Mouse (Mus musculus) 416B (cell line): ENCODE measurements at regions not wholly inside any gene's neighbourhood (a gene's known extent, or its start where the extent isn't known, plus 50 kb on each side); places are given as distances from the start of the nearest gene placed in this dataset.
A peak's percentile ranks its signal among the peaks of the same experiment; 100 is the strongest.

Experiments
- DNase-seq: peaks from one replicate; pipeline ENCODE4 v3.0.0; 2011; ENCODE audit warnings: low read depth

DNA sequence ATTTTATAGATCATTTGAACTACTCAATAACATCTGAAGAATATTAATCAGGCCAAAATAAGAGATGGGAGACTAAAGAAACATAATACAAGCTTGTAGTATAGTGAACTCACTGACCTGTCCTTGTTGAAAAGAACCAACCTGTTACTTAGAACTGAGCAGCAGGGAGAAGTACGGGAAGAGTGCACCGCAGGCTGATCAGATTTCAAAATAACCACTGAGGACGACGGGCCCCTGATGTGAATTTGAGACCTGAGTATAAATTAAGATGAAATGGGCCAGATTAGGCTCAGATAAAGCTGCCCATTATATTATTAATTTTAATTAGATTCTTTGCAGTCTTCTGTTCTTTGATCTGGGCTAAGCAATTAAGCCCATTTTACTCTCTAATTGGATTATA is 391.2 kb upstream of the Tyrp1 start:
- DNase-seq, result no peak

DNA sequence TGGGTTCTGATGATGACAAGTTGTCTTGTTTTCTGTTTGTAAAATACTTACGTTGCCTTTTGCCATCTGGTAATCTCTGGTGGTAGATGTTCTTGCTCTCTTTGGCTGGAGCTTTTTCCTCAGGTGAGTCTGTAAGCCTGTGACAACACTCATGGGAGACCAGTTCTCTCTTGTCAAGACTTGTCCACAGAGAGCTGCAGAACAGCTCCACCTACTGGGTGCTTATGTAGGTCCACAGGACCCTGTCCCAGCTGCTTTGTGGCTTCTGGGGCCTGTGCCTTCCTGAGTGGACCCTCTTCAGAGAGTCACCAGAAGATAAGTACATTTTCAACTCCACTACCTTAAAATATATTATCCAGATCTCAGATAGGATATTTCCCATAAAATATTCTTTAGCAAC is 370.3 kb upstream of the Tyrp1 start:
- peak; percentile 47 for DNase-seq

DNA sequence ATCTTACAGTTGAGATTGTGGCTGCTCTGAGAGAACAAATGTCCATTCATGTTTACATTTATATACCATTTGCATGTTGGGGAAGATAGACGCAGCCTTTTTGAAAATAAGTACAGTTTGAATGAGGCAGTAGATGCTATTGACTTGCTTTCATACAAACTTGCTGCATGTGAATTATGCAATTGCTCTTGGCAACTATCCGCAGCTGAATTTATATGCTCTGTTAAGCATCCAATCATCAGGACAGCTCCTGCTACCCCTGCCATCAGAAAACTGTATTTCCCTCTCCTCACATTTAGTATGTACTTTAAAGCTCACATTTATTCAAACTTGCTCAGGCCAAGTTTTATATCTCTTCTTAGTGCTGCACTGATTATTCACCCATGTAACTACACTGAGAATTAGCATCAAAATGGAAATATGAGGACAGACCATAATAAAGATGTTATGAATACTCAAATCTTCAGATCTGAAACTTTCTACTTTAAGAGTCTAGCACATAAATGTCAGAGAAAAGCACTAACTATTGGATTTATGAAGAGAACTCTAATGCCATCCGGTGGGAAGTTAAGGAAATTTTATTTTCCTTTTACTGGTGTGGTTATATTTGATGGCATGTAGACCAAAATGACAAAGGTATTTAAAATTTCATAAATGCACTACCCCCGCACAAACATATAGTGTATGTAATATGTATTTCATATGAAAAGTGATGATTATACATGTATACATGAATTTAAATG is 358.0 kb upstream of the Tyrp1 start:
- no peak for DNase-seq

DNA sequence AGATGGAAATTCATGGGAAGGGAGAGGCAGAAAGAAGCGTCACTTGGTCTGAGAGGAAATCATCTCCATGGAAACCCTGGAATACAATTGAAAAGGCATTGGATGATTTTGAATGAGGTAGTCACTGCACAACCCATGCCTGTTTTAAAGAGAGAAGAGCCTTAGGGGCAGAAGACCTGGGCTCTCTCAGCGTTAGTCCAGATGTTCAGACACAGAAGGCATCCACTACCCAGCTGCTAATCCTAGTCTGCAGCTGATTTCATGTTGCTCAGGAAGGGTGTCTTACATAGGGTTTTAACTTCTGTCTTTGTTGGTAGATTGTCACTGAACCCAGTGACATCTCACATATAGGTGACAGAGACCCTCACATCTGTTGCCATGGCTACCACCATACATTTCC is 318.8 kb upstream of the Tyrp1 start:
- no peak for DNase-seq

DNA sequence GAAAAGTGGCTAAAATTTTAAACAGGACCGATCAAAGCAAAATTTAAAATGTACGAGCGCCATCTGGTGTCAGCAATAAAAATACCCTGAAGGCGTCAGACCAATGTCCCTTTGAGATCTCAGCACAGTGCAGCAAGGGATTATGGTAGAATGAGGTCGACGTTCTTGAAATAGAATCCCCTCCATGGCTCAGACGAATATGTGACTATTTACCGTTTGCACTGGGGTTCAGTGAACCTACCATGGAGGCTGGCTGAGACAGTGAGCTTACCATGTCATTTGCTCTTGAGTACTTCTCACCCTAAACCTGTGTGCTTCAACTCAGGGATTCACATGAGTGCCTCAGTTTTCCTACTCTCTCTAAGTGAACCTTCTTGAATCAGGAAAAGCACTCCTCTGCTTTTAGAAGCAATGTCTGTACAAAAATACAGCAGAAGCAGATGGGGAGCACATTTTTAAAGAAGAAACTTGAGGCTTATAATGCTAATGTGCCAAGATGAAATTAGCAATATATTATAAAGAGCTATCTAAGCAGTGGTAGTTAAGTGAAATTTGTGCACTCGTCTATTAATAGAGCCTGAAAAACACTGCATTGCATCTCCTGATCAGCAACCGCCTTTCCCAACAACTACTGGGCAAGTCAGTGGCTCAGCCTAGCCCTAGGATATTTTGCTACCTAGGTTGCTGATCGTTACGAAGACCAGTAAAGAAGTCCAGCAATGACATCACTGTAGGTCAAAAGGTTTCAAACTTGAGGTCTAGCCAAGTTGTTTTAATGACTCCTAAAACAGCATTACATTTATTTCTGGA is 316.2 kb upstream of the Tyrp1 start:
- DNase-seq, result peak; percentile 40

DNA sequence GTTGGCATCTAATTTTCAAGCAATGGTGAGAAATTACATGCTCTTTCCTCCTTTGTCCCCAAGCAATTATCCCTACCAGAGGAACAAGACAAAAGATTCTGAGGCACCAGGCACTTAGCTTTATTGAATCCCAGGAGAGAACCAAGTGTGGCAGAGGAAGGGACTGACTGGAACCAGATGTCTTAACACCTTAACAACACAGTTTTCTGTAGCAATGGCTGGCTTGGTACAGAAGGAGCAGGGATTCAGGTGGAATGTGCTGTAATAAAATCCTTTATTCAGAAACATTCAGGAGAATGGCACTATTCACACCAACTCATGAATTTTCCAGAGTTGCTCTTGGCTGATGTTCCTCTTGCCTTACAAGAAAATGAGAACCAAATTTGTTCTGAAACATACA is 315.3 kb upstream of the Tyrp1 start:
- DNase-seq, result no peak

DNA sequence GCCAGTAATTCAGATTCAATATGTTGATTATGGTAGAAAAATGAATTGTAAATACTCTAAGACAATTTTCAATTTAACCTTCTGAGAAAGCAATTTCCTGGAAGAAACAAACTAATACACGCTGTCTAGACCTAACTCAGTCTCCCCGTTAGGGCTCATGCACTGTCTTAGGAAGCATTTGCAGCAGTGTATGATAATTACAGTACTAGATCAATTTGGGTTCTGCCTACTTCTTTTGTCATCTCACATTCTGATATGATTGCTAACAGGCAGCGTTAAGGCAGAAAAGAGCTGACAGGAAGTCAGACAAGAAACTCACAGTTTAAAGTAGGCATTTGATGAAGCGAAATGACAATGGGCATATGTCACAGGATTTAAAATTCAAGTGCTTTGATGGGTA is 294.1 kb upstream of the Tyrp1 start:
- DNase-seq, result no peak

DNA sequence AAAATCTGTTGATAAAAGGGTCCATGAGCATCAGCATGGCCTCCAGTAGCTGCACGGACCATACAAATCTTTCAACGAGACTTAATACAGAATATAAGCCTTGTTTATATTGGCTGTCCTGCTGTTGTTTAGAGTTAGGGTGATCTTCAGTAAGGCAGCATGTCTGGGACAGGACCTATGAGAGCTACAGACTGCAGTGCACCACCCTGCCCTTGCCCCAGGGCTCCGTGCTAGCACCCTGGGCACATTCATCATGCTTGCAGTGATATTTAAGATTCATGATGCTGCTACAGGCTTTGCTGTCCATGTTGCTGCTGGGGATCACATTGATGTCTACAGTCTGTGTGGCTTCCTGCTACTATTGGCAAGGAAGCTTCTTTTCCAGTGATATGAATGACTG is 288.8 kb upstream of the Tyrp1 start:
- DNase-seq, result no peak

DNA sequence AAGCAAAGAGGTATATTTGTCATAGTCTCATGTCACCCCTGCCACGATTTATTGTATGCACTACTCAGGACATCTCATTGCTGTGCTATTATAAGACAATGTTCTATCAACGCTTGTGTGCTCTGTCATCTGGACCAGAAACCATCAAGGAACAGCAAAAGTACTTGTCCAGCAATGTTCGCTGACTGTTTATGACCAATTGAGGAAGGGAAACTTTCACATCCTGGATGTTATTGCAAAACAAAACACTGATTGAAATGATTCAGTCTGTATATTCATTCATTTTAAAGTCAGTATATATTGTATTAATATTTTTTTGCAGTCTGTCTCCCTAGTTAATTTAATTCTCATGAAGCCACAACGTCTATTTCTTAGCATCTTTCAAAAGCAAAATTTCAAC is 244.5 kb upstream of the Tyrp1 start:
- no peak for DNase-seq

DNA sequence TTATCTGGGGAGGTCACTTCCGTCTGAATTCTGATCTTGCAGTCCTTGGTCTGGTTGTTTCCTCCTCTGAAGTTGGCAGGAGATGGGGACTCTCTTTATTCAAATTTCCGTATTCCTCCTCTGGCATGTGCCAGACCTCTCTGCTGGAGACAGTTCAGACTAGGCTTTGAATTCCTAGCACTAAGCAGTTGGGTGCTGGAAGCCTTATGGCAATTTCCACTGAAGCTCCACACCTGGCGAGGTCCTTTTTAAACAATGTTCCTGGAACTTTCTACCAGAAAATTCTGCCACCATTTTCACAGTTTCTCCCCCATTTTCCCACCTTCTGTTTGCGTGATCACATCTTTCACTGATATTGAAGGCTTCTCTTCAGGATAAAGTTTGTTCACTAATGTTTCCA is 205.7 kb upstream of the Tyrp1 start:
- no peak for DNase-seq

DNA sequence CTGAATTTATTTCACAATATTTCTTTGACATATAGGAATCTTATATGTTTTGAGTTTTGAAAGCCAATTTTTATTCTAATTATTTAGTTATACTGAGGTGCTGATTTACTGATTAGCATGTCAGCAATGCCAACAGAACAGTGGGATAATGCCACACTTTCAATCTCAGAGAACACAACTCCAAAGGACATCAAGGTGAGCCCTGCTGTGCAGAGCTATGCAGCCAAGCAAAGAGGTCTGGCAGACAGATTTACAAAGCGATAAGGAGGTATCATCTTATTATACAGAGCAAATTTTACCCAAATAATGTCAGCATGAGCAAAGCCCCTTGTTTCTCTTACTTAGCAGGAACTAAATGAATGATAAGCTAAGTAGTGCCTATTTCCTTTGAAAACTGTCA is 204.7 kb upstream of the Tyrp1 start:
- no peak for DNase-seq

DNA sequence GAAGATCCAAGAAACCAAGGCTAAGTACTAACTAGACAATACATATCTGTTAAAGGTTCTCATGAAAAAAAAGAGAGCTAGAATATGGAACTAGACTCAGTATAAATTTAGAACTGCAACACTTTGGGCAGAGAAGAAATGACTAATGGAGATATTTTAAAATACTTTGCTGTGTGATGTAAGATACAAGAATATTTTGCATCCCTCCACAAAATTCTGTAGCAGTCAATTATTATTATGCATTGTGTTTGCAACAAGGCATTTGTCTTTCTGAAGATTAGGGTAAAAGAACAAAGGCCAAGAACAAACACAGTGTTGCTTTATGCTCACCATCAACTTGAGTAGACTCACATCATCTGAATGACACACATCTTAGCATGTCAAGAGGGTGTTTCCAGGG is 203.7 kb upstream of the Tyrp1 start:
- no peak for DNase-seq

DNA sequence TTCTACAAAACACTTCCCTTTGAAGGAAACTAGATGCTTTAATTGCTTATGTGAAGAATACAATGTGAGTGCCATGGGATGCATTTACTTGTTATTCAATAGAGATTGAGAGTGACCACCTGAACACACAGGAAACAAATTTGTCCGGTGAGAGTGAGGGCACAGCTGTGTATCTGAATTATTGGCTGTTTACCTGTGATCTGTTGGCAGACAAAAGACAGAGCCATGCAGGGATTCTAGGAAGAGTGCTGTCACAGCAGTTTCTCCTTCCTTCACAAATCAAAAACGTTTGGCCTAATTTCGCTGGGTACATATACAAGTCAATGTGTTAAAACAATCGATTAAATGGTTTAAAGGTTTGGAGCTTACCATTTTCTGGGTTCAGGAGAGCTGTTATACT is 202.9 kb upstream of the Tyrp1 start:
- no peak for DNase-seq

DNA sequence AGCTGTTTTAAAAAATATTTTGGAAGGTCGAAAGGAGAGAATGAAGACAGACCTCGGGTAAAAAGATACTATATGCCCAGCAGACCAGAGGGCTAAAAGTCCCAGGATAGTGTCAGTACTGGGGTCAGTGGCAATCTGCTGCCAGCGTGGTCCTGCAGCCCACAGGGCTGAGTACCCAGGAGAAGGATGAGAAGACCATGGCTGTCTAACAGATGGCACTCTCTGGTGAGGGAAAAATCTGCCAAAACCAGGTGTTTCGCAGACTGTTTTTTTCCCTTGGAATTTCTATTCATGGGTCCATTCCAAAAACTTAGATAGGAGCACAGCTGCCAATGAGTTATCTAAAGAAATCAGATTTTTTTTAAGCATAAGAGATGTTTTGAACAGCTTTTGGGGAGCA is 202.5 kb upstream of the Tyrp1 start:
- no peak for DNase-seq

DNA sequence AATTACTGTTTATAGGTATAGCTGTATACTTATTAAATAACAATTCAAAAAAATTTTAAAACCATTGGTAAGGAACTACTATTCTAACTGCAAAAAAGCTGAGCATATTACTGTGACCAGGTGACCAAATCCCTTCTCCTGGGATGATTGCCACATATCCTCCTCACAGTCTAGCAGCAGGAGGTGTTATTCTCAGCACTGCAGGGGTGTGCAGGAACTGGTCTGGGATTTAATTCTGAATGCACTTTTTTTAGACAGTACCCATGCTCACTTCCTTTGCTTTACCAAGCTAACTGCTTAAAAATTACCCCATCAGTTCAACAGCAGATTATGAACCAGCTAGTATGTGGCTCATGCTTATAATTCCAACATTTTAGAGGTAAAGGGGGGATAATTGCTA is 195.5 kb upstream of the Tyrp1 start:
- no peak for DNase-seq
